Mouse (Mus musculus): Measurements from ENCODE around the gene Eya3.
A peak's percentile ranks its signal among the peaks of the same experiment; 100 is the strongest.
"Not testable (repeated sequence)": the region's sequence is repeated elsewhere in the genome, so short reads cannot be mapped to it uniquely, and the experiment has no call there.

The Eya3 gene

GRCm38 (mm10) chr4:132647439-132647838 is 8.7 kb downstream of the Eya3 start:
- no peak for DNase-seq (ENCODE audit: low read depth)

- DNase-seq (ENCODE audit: low read depth), result no peak
Measured at GRCm38 (mm10) chr4:132649271-132649999, 10.6 kb downstream of the Eya3 start.

- DNase-seq (ENCODE audit: low read depth), result no peak
Measured at GRCm38 (mm10) chr4:132652842-132653241, 14.1 kb downstream of the Eya3 start.

GRCm38 (mm10) chr4:132653799-132654198 is 15.0 kb downstream of the Eya3 start:
- no peak for DNase-seq (ENCODE audit: low read depth)

- DNase-seq (ENCODE audit: low read depth), result no peak
Measured at GRCm38 (mm10) chr4:132655290-132655689, 16.5 kb downstream of the Eya3 start.

GRCm38 (mm10) chr4:132659106-132659505 is 20.3 kb downstream of the Eya3 start:
- no peak for DNase-seq (ENCODE audit: low read depth)

GRCm38 (mm10) chr4:132672697-132673096 is 33.9 kb downstream of the Eya3 start:
- no peak for DNase-seq (ENCODE audit: low read depth)

GRCm38 (mm10) chr4:132676771-132677539 is 38.2 kb downstream of the Eya3 start:
- peak; percentile 21 for DNase-seq (ENCODE audit: low read depth)

- no peak for DNase-seq (ENCODE audit: low read depth)
Measured at GRCm38 (mm10) chr4:132689634-132690033, 50.8 kb downstream of the Eya3 start.

GRCm38 (mm10) chr4:132693366-132693765 is 54.6 kb downstream of the Eya3 start:
- DNase-seq (ENCODE audit: low read depth), result no peak

GRCm38 (mm10) chr4:132702076-132702475 is 63.3 kb downstream of the Eya3 start:
- DNase-seq (ENCODE audit: low read depth), result no peak

- DNase-seq (ENCODE audit: low read depth), result no peak
Measured at GRCm38 (mm10) chr4:132706885-132707284, 68.1 kb downstream of the Eya3 start.

- DNase-seq (ENCODE audit: low read depth), result no peak
Measured at GRCm38 (mm10) chr4:132713181-132713580, 74.4 kb downstream of the Eya3 start.

- DNase-seq (ENCODE audit: low read depth), result no peak
Measured at GRCm38 (mm10) chr4:132718251-132718650, 79.5 kb downstream of the Eya3 start.

GRCm38 (mm10) chr4:132728233-132728632 is 89.4 kb downstream of the Eya3 start:
- no peak for DNase-seq (ENCODE audit: low read depth)

GRCm38 (mm10) chr4:132731616-132732015 is 92.8 kb downstream of the Eya3 start:
- DNase-seq (ENCODE audit: low read depth), result no peak

GRCm38 (mm10) chr4:132732148-132732684 is 93.4 kb downstream of the Eya3 start, which contains the start of gene Xkr8:
Xkr8 (minus strand) TSS chr4:132732546.
- DNase-seq (ENCODE audit: low read depth), result peak; percentile 81

- DNase-seq (ENCODE audit: low read depth), result no peak
Measured at GRCm38 (mm10) chr4:132733071-132733770, 94.4 kb downstream of the Eya3 start.

GRCm38 (mm10) chr4:132734766-132735165 is 96.0 kb downstream of the Eya3 start:
- no peak for DNase-seq (ENCODE audit: low read depth)

GRCm38 (mm10) chr4:132735389-132735788 is 96.6 kb downstream of the Eya3 start:
- no peak for DNase-seq (ENCODE audit: low read depth)

GRCm38 (mm10) chr4:132735894-132736293 is 97.1 kb downstream of the Eya3 start:
- DNase-seq (ENCODE audit: low read depth), result no peak

GRCm38 (mm10) chr4:132737154-132737553 is 98.4 kb downstream of the Eya3 start:
- not testable (repeated sequence) for DNase-seq (ENCODE audit: low read depth)

Data from c-Kit-positive CD71-positive TER-119-negative erythroid progenitor cells, embryonic 14.5 days (primary cell).